Mouse (Mus musculus) liver, embryonic 13.5 days (tissue): ENCODE results near the gene Slc26a9. TPM values are rescaled to one million over a fixed set of nuclear protein-coding genes. Genes with fewer than 3 reads are reported as not detected.

ENCODE experiments used
- ATAC-seq: fragments of 200-750 bp; cut with Nextera tagmentation; 2 replicates; pipeline ENCODE4 v1.8.0; 2017; ENCODE audit warnings: low read depth, mild to moderate bottlenecking, moderate number of reproducible peaks, moderate library complexity
- DNase-seq: peaks from one replicate; pipeline ENCODE4 v3.0.0; 2022
- H3K27ac ChIP-seq: fragments of 300-500 bp; sonication (generic); 2 replicates; pipeline ENCODE4 v1.5.1; 2015; ENCODE audit warnings: moderate library complexity, mild to moderate bottlenecking, inconsistent platforms
- H3K27me3 ChIP-seq: fragments of 300-500 bp; sonication (generic); 2 replicates; pipeline ENCODE4 v1.6.1; 2015; ENCODE audit warnings: mild to moderate bottlenecking, inconsistent platforms
- H3K36me3 ChIP-seq: fragments of 300-500 bp; sonication (generic); 2 replicates; pipeline ENCODE4 v1.6.1; 2015; ENCODE audit warnings: mild to moderate bottlenecking, inconsistent platforms
- H3K4me1 ChIP-seq: fragments of 300-500 bp; sonication (generic); replicated peaks from 2 replicates; pipeline ENCODE4 v1.6.1; 2015; ENCODE audit warnings: inconsistent platforms
- H3K4me2 ChIP-seq: fragments of 300-500 bp; sonication (generic); 2 replicates; pipeline ENCODE4 v1.6.1; 2015; ENCODE audit warnings: inconsistent platforms, mild to moderate bottlenecking, moderate library complexity
- H3K4me3 ChIP-seq: fragments of 300-500 bp; sonication (generic); replicated peaks from 2 replicates; pipeline ENCODE4 v1.5.1; 2015; ENCODE audit warnings: mild to moderate bottlenecking, inconsistent platforms
- H3K9ac ChIP-seq: fragments of 300-500 bp; sonication (generic); 2 replicates; pipeline ENCODE4 v1.6.1; 2015; ENCODE audit warnings: mild to moderate bottlenecking, inconsistent platforms
- H3K9me3 ChIP-seq: fragments of 300-500 bp; sonication (generic); replicated peaks from 2 replicates; pipeline ENCODE4 v1.6.1; 2016; ENCODE audit warnings: inconsistent platforms
- WGBS: fragments of 180-500 bp; shearing (Covaris S2); methylation state at CpG from one replicate; pipeline ENCODE4 v1.1.7; 2015; ENCODE audit not compliant: insufficient replicate concordance; 5-methylcytosine and 5-hydroxymethylcytosine counted together
- polyA plus RNA-seq: library from polyadenylated mRNA; unstranded; fragments of >200 nt; fragmentation: Nextera tagmentation; extraction: Ambion mirVana; gene quantifications from 2 replicates; pipeline ENCODE4 v1.2.1, GENCODE M21; 2015

Slc26a9 gene
- polyA plus RNA-seq, 1 experiment from 2014 or later, result not detected

GRCm38 (mm10) chr1:131738760-131739159 lies 5.1 kb upstream of the Slc26a9 start:
- ATAC-seq (no peak), DNase-seq (no peak)
- Histone ChIP-seq H3K4me2 (no peak overlapping the region), H3K9ac (no peak overlapping the region), H3K4me3 (no peak overlapping the region), H3K9me3 (no peaks in the 10 kb centered on the region), H3K36me3 (no peaks in the 10 kb centered on the region), H3K4me1 (peaks cover 7% of the 10 kb centered on the region), H3K27ac (no peak overlapping the region), H3K27me3 (peaks cover 20% of the 10 kb centered on the region; the same call in 1 of the 2 replicates)
- WGBS, result 18% methylated on average over 1 of the region's 1 CpGs

DNA sequence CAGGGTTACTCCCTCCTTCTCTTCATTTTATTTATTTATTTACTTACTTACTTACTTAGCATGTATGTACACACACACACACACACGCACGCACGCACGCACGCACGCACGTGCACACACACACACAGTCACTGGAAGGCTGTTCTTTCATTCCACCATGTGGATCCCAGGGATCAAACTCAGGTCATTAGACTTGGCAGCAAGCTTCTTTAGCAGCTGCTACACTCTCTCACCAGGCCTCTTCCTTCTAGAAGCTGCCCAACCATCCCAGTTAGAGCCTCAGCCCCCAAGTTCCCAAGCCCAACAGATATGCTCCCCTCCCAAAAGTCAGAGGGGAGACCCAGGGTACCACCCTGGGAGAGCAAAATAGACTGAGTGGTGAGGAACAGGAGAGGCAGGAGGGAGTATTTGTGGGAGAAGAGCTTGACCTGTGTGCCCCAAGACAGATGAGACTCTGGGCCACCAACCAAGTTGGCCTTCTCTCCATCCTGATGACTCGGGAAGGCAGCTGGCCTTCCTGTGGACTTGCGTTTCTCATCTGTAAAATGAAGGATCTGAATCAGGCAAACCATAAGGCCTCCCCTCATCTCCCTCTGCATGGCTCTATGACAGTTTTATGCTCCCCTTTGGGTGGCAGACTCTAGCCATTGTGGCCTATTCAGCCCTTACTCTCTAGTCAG lies 4.2 kb upstream of the Slc26a9 start:
- DNase-seq (no peak), ATAC-seq (no peak)
- H3K27me3 ChIP-seq, result peaks cover 28% of the 10 kb centered on the region; the same call in 1 of the 2 replicates
- no peak overlapping the region for H3K27ac ChIP-seq
- H3K9me3 ChIP-seq, result no peaks in the 10 kb centered on the region
- WGBS, result 86% methylated on average over 9 of the region's 9 CpGs
- H3K4me1 ChIP-seq, result peaks cover 7% of the 10 kb centered on the region
- H3K4me3 ChIP-seq, result no peak overlapping the region
- no peaks in the 10 kb centered on the region for H3K36me3 ChIP-seq
- no peak overlapping the region for H3K9ac ChIP-seq
- no peak overlapping the region for H3K4me2 ChIP-seq

DNA sequence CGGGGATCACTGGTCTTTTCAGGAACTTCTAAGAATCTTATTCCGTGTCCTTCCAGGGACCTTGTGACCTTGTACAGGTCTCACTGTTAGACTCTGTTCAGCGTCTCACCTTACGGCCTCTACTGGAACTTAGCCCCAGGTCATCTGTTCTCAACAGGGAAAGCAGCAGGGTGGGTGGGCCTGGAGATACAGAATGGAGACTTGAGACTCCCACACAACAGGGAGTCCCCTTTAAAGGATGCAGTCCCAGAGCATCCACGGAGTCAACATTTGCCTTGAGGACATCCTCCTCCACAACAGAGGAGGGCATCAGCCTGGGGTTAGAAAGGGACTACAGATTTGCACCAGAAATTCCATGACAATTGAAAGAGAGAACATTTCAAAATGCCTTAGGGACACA lies 1.6 kb downstream of the Slc26a9 start:
- H3K27me3 ChIP-seq, result peaks cover 28% of the 10 kb centered on the region; the same call in 1 of the 2 replicates
- ATAC-seq (no peak), DNase-seq (no peak)
- no peak overlapping the region for H3K9ac ChIP-seq
- H3K4me3 ChIP-seq, result no peak overlapping the region
- H3K36me3 ChIP-seq, result no peaks in the 10 kb centered on the region
- no peaks in the 10 kb centered on the region for H3K9me3 ChIP-seq
- H3K4me1 ChIP-seq, result no peaks in the 10 kb centered on the region
- H3K4me2 ChIP-seq, result no peak overlapping the region
- WGBS, result 64% methylated on average over 5 of the region's 5 CpGs
- H3K27ac ChIP-seq, result no peak overlapping the region

DNA sequence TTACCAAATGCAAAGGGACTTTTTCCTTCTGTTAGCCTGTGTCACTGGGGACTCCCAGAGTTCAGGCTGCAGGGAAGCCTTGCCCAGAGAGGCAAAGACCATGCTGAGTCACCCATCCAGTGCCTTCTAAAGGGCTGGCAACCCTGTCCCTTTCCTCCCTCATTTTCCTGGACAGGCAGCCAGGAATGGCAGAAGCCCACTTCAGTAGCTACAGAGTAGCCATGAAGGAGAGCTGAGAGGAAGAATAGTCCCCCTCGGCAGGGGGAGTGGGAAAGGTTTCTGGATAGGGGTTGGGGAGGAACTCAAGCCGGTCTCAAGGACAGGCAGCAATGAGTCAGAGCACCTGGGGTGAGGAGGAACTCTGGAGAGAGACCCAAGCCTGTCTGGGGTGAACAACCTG lies 3.9 kb downstream of the Slc26a9 start:
- no peak overlapping the region for H3K4me2 ChIP-seq
- 47% methylated on average over 2 of the region's 2 CpGs for WGBS
- H3K36me3 ChIP-seq, result no peaks in the 10 kb centered on the region
- H3K27ac ChIP-seq, result no peak overlapping the region
- no peak overlapping the region for H3K9ac ChIP-seq
- peaks cover 28% of the 10 kb centered on the region; the same call in 1 of the 2 replicates for H3K27me3 ChIP-seq
- no peak overlapping the region for H3K4me3 ChIP-seq
- no peaks in the 10 kb centered on the region for H3K9me3 ChIP-seq
- no peak for DNase-seq
- no peaks in the 10 kb centered on the region for H3K4me1 ChIP-seq
- ATAC-seq, result no peak

- WGBS, result 47% methylated on average over 2 of the region's 2 CpGs
- Histone ChIP-seq H3K4me1 (peaks cover 2% of the 10 kb centered on the region), H3K4me2 (no peak overlapping the region), H3K27me3 (peaks cover 25% of the 10 kb centered on the region; the same call in 1 of the 2 replicates), H3K27ac (no peak overlapping the region), H3K36me3 (no peaks in the 10 kb centered on the region), H3K9ac (no peak overlapping the region), H3K4me3 (no peak overlapping the region), H3K9me3 (no peaks in the 10 kb centered on the region)
- ATAC-seq, result no peak
- no peak for DNase-seq
These were observed 4.8 kb downstream of the Slc26a9 start for GRCm38 (mm10) chr1:131748636-131749035.

DNA sequence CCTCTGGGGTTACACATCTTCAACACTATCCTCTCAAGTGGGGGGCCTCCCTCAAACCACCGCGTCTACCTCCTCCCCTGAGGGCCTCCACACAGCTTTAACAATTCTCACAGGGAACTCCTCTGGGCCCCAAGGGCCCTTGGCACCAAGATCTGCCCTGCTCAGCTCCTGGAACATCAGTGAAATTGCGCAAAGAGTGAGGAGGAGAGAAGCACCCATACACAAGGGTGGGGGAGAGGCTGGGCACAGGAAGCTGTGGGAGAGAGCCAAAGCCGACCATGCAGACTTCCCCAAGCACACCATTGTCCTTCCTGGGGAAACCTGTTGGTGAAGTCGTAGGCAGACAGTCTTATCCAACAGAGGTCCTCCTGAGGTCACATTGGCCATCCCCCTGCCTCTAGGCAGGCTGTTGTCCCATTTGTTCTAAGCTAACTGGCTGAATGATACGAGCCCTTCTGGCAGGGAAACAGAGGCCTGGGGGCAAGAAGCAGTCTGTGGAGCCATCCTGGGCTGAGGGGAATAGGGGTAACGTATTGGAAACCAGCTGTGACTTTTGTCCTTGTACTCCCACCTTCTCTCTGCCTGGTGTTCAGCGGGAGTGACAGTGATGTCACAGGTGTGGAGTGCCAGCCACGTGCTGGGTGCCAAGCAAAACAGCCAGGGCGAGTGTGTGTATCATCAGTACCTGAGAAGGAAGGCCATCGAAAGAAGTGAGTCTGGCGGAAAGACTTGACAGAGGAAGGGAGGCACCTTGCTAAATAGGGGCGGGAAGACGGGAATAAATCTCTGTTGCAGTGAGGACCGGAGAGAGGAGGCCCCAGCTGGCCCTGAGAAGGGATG lies 6.1 kb downstream of the Slc26a9 start:
- H3K9me3 ChIP-seq, result no peaks in the 10 kb centered on the region

DNA sequence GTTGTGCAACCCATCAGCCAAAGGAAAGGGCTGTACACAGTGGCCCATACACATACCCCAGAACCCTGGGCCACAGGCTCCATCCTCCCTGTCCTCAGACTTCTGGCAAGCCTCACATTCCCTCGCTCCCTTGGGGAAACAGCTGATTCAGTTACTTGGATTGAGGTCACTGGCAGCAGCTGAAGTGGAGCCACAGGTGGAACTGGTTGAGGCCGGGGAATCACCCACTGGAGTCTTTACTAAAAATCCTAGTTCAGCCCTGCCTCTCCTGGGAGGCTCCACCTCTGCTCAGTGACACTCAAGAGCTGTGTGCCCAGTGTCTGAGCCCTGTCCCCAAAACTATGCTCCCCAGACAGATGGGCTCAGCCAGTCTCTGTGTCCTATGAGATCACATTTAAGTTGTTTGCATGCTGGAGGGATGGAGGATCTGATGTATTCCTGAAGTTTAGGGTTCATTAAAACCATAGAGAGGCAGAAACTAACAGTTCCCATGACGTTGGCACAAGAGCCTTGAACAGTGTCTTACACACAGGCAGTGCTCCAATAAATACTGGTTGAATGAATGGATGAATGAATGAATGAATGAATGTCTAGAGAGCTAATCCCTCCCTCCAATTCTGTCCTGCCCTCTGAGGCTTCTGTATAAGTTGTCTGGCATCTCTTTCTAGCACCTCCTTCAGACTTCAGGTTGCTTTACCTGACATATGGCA lies 7.5 kb downstream of the Slc26a9 start:
- Histone ChIP-seq H3K4me2 (no peak overlapping the region), H3K4me3 (no peak overlapping the region), H3K27ac (no peak overlapping the region), H3K36me3 (no peaks in the 10 kb centered on the region), H3K27me3 (peaks cover 5% of the 10 kb centered on the region; the same call in 1 of the 2 replicates), H3K9me3 (no peaks in the 10 kb centered on the region), H3K9ac (no peak overlapping the region), H3K4me1 (peaks cover 19% of the 10 kb centered on the region)
- ATAC-seq, result no peak
- 54% methylated on average over 3 of the region's 3 CpGs for WGBS
- DNase-seq, result no peak

More for the DNA sequence above, 6.1 kb downstream of the Slc26a9 start:
- 51% methylated on average over 15 of the region's 15 CpGs for WGBS
- no peak for ATAC-seq
- Histone ChIP-seq H3K27ac (no peak overlapping the region), H3K4me2 (no peak overlapping the region), H3K9ac (no peak overlapping the region), H3K4me3 (no peak overlapping the region), H3K27me3 (peaks cover 15% of the 10 kb centered on the region; the same call in 1 of the 2 replicates), H3K36me3 (no peaks in the 10 kb centered on the region), H3K4me1 (peaks cover 14% of the 10 kb centered on the region)
- DNase-seq, result no peak

DNA sequence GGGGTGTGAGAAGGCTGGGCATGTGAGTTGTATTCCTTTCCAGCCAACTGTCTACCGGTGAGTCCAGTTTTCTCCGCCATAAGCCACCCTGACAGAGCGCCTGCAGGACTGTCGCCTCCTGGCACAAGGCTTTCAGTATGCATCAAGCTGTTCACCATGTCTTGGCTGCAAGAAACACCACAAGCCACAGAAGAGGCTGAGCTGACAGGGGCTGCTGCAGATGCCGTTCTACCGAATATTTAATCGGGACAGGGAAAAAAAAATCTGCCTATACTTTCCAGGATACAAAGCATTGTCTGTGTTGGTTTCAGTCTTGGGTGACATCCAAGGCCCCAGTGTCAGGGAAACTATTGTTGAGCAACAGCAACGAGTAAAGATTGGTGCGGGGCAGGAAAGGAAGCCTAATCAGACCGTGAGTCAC lies 8.1 kb downstream of the Slc26a9 start:
- H3K4me1 ChIP-seq, result peaks cover 19% of the 10 kb centered on the region
- 53% methylated on average over 10 of the region's 10 CpGs for WGBS
- H3K4me3 ChIP-seq, result no peak overlapping the region
- H3K36me3 ChIP-seq, result no peaks in the 10 kb centered on the region
- H3K9me3 ChIP-seq, result no peaks in the 10 kb centered on the region
- DNase-seq (no peak), ATAC-seq (no peak)
- no peak overlapping the region for H3K9ac ChIP-seq
- H3K27me3 ChIP-seq, result peaks cover 5% of the 10 kb centered on the region; the same call in 1 of the 2 replicates
- H3K27ac ChIP-seq, result no peak overlapping the region
- H3K4me2 ChIP-seq, result no peak overlapping the region

DNA sequence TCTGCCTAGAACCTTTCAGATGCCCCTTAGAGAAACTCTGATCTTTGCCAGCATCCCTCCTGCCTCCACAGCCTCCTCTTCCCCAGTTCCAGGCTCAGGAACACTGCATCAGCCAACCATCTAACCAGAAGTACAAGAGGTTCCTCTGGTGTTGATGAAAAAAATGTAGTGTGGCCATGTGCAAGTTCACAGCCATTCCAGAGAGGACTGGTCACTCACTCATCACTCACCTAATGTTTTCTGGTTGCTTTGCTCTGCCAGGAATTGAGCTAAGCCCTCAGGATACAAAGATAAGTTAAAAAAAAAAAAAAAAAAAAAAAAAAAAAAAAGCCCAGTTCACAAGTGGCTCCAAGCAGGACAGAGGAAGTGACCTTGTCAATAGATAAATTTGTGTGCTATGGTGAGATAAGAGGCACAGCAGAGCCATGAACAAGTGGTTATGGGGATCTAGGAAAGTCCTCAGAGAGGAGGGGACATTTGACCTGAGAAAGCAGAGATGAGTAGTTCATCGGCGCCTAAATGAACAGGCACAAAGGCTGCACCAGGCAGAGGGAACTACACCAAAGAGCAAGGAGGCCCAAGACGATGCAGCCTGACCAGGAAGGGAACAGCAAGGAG lies 10.5 kb downstream of the Slc26a9 start:
- Histone ChIP-seq H3K9ac (no peak overlapping the region), H3K4me3 (no peak overlapping the region), H3K27me3 (peaks cover 10% of the 10 kb centered on the region; the same call in 1 of the 2 replicates), H3K4me2 (no peak overlapping the region), H3K36me3 (no peaks in the 10 kb centered on the region), H3K27ac (no peak overlapping the region), H3K9me3 (no peaks in the 10 kb centered on the region), H3K4me1 (peaks cover 19% of the 10 kb centered on the region)
- WGBS, result 6% methylated on average over 3 of the region's 3 CpGs
- ATAC-seq (no peak), DNase-seq (no peak)

- peaks cover 19% of the 10 kb centered on the region for H3K4me1 ChIP-seq
- ATAC-seq, result no peak
- H3K4me3 ChIP-seq, result no peak overlapping the region
- no peaks in the 10 kb centered on the region for H3K9me3 ChIP-seq
- H3K36me3 ChIP-seq, result no peaks in the 10 kb centered on the region
- H3K27me3 ChIP-seq, result peaks cover 10% of the 10 kb centered on the region; the same call in 1 of the 2 replicates
- H3K4me2 ChIP-seq, result no peak overlapping the region
- H3K27ac ChIP-seq, result no peak overlapping the region
- no peak for DNase-seq
- H3K9ac ChIP-seq, result no peak overlapping the region
- WGBS, result 22% methylated on average over 4 of the region's 4 CpGs
These were observed 11.1 kb downstream of the Slc26a9 start for GRCm38 (mm10) chr1:131754916-131755315.

DNA sequence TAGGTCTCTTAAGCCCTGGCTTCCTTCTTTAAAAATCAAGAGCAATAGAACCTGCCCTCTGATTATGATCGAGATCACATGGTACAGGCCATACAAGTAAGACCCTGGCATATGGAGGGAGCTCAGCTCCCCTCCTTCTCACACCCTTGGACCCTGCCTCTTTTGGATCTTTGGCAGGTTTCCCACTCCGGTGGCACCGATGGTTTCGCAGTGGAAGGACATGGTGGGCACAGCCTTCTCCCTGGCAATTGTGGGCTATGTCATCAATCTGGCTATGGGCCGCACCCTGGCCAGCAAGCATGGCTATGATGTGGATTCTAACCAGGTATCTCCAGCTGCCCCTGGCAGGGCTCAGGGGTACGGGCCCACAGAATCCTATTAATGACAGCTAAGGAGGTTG lies 13.4 kb downstream of the Slc26a9 start:
- WGBS, result 80% methylated on average over 6 of the region's 6 CpGs

More for the DNA sequence above, 13.4 kb downstream of the Slc26a9 start:
- H3K9me3 ChIP-seq, result no peaks in the 10 kb centered on the region
- 0 out of 2 replicates have a peak, but pooled peaks cover 5% of the 10 kb centered on the region for H3K27me3 ChIP-seq
- no peaks in the 10 kb centered on the region for H3K36me3 ChIP-seq
- no peak overlapping the region for H3K4me3 ChIP-seq
- no peak for ATAC-seq
- no peak for DNase-seq
- H3K27ac ChIP-seq, result no peak overlapping the region
- peaks cover 19% of the 10 kb centered on the region for H3K4me1 ChIP-seq
- no peak overlapping the region for H3K4me2 ChIP-seq
- no peak overlapping the region for H3K9ac ChIP-seq
